Mouse (Mus musculus): ENCODE data around the gene Susd6.
A peak's percentile ranks its signal among the peaks of the same experiment; 100 is the strongest.
"Not testable (repeated sequence)": the region's sequence is repeated elsewhere in the genome, so short reads cannot be mapped to it uniquely, and the experiment has no call there.

Gene Susd6

DNA sequence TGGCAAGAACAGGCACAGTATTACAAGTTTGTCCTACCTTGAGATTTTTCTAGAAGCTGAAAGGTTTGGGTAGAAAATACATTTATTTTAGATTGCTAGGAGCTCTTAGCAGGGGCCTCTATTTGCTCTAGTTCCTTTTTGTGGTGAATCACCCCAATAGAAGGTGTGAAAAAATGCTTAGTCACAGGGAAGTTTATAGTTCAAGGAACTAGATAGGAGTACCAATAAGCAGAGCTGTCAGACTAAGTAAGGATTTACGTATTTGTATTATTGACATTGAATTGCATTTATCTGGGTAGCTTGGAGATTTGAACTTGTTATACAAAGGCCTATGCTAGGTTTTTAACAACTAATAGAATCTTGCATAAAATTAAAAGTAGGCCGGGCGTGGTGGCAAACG is 23.6 kb downstream of the Susd6 start:
- DNase-seq: no peak

DNA sequence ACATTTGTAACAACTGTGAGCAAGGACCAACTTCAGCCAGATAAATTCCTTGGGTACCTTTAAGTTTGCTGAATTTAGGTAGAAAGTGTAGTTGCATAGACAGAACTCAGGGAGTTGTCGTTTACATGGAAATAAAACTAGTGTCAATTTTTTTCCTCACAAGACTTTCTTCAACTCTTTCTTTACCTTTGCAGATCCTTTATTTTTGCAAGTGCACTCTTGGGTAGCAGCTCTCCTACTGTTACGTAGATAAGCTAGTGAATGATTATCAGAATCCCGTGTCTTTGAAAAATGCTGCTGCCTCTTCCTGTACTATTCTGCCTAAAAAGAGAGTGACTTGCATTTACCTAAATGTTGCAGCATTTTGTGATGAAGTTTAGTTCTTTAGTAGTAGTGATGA is 24.2 kb downstream of the Susd6 start:
- no peak for DNase-seq

DNA sequence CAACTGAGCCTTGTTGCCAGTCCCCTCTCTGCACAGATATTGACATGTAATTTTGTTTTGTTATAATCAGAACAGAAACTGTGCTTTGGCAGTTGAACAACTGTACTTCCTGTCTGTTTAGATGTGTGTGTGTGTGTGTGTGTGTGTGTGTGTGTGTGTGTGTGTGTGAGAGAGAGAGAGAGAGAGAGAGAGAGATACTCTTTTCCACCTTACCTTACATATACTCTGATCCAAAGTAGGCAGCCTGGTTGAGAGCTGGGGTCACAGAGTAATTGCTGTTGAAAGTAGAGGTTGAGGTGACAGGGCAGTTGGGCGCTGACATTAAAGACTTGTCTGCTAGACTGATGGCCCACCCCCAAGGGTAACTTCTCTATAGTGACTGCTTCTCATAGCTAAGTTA is 25.0 kb downstream of the Susd6 start:
- no peak for DNase-seq

DNA sequence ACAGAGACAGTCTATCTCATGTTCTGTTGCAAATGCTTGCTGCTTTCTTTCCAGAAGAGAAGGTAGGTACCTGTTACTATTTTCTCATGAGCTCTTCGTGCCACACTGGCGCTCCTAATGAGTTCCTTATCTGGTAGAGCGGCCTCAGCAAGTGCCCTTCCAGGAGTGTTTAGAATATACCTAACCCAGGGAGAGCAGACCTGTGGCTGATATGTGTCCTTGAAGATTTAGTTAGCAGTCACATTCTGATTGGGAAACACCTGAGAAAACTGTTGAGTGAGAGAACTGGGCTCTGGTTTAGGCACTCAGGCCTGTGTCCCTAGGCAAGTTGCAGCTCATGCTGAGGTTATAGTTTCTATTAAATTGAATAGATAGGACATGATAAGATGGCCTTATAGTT is 25.6 kb downstream of the Susd6 start:
- no peak for DNase-seq

DNA sequence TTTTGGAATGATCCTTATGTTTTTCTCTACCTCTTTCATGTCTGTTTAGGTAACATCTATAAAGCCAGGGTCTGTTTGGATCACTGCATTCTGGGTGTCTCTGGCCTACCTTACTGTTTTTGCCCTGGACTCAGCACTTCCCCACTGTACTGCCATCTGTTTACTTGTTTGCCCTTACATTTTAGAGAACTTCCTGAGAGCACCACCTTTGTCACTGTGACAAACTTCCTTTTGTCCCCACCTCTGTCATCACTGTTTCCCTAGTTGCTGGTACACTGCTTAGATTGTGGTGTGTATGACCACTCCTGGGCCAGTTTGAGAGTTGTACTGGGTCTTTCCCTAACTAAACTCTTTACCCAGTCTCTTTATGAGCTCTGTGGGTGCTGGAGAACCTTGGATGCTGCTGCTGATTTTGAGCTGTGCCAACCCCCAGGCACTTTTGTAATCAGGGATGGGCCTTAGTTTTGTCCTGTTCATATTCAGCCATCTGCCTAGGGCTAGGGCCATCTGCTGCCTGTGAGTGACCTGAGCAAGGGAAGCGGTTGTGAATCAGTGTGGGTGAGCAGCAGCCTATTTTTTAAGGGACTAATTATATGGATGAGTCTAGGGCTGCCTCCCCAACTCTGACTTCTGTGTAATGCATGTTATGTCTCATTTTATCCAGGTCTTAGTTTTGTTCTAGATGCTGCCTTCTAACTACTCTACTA is 26.2 kb downstream of the Susd6 start:
- no peak for DNase-seq

DNA sequence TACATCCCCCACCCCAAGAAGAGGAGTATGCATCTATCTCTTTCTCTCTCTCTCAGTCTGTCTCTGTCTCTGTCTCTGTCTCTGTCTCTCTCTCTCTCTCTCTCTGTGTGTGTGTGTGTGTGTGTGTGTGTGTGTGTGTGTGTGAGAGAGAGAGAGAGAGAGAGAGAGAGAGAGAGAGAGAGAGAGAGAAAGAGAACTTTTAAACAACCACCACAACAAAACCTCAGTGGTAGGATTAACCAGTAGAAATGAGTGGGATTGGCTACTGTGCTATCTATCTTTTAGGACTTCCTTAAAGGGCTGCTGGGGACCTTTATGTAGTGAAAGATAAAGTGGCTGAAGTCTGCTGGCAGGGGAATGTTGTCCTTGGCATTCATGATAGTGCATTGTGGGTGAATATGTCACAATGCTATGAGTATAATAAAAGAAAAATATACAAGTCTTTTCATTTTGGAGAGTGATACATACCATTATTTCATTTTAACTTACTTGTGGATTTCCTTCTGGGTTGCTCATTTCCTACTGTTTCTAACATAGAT is 27.5 kb downstream of the Susd6 start:
- no peak for DNase-seq

DNA sequence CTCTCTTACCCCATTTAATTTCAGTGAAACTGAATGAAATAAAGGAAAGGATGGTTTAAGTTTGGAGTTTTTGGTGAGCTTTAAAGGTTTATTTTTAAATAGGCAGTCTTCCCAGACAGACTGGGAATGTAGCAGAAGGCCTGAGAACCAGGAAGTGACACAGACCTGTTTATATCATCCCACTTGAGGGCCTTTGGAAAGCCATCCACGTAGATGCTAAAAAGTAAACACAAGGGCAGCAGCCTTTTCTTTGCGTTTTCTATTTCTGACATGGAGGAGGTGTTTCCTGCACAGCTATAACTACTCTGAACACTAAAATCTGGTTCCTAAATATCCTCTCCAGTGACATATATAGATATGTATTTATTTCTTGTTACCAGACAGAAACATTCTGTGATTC is 28.7 kb downstream of the Susd6 start:
- DNase-seq: not testable (repeated sequence)

DNA sequence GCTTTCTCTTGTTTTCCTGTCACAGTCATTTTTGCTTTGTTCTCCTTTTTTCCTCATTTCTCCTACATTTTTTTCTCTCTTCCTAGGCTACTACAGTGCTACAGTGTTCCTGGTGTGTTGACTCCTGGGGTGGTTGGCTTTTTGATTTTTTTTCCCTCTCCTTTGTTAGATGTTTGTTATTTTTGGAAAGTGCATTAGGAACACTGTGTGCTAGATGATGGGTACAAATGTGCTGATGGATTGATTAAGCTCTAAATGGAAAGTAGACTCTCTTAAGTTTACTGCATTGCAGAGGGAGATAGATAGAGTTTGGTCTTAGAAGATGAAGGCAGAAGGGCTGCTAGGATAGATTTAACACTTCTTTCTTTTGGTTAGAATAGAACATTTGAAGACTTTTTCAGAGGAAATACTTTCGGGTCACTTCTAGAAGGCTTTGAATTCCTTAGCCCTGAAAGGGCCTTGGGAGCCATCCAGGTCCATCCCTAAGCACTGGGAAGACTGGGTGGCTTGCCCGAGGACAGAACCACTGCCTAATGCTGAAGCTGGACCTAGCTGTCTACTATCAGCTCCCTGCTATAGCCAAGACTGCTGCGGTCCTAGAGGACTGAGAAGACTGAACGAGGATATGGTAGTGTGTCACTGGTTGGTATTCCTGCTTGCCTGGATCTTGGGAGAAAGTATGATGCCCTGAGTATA is 31.1 kb downstream of the Susd6 start:
- DNase-seq: no peak

DNA sequence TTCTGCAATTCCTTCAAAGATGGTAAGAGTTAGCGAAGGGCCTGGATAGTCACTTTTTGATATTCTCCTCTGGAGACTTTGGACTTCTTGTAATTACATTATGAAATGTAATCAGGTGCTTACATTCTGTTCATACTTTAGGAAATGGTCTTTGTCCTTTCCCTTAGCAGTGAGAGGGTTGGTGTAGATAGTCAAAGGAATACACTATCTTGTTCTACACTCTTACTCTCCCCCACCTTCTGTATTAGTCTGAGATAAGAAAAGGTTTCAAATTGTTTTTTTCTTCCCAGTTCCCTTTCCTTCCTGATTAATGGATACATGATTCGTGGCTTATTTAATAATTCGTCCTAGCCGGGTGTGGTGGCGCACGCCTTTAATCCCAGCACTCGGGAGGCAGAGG is 32.2 kb downstream of the Susd6 start:
- DNase-seq: no peak

DNA sequence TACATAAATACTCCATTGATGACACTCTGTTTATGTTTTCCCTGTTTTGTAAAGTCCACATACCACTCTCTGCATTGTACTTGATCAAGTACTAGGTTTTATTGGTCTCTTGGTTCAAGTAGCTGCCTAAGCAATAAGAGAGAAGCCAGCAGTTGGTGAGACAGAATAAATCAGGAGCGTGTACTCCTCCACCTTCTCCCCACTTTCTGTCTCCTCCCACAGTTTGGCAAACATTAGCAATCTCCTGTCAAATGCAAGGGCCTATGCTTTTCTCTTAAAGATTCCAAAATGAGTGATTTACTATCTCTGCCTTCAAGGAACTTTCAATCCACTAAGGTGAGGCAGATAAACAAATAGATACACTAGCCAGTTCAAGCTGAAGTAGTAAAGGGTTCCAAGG is 33.9 kb downstream of the Susd6 start:
- no peak for DNase-seq

DNA sequence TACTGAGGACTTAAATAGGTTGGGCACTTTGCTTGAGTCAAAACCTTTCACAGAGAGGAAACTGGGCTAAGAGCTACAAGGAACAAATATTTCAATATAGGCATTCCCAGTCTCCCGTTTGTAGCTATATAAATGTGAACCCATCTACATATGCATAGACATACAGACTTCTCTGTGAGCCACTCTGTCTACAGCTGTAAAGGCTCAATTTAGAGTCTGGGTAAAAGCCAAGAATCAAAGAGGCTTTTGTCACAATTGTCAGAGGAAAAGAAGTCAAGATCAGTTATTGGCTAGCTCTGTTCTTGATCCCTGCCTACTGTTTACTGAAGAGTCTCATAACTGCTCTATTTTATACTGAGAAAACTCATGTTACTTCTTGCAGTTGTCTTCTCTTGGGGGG is 36.1 kb downstream of the Susd6 start:
- DNase-seq: no peak

DNA sequence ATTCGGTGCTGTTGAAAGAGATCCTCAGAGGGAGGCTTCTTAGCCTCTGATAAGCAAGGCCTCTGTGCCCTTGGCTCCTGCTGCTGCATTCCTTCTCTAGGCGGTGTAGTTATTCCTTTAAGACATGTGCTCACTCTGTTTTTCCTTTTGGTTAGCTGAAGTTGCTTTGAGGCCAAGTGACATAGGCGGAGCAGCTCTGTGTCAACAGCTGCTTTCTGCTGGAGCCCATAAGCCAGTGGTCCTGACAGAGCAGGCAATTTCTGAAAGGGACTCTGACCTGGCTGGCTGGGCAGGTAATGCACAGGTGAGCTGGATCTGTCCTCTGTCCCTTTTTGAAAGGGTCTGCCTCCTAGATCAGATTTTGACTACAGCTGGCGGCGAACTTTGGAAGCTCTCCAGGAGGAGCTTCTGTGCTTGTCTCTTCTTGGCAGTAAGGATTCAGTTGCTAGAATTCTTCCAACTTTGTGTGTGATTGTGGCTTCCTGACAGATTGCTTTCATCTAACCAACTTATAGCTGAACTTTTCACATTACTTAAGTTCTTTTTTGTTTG is 37.2 kb downstream of the Susd6 start:
- peak; percentile 50 for DNase-seq

DNA sequence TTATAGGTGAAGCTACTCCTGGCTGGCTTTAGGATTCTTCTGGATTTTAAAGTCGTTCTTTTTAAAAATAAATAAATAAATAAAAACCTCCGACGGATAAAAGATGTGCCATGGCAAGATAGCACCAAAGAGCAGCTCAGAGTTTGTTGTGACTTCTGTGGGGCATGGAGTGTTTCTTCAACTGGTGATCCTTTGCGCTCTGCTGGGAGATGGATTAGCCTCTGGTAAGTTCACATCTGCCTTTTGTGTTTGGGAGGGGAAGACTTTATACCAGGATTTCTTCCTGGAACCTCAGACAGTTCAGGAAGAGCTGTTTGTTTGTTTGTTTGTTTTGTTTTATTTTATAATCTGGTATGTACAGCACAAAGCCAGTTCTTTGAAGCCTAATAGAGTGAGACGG is 37.7 kb downstream of the Susd6 start:
- no peak for DNase-seq

DNA sequence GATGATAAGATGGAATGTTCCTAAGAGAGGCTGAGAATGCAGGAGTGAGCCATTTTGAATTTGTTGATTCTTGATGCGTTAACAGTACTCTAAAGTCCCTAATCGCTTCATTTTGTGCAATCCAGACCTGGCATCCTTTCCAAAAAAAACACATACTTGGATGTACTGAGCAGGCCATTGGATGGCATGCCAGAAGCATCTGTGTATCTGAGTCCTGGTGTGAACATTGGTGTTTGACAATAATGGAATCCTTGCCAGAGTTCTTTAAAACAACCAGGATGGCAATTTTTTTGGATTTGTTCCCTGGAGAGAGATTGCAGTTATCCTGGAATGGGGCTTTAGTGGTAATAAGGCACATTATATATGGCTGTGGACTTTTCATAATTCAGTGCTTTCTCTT is 38.6 kb downstream of the Susd6 start:
- DNase-seq: no peak

DNA sequence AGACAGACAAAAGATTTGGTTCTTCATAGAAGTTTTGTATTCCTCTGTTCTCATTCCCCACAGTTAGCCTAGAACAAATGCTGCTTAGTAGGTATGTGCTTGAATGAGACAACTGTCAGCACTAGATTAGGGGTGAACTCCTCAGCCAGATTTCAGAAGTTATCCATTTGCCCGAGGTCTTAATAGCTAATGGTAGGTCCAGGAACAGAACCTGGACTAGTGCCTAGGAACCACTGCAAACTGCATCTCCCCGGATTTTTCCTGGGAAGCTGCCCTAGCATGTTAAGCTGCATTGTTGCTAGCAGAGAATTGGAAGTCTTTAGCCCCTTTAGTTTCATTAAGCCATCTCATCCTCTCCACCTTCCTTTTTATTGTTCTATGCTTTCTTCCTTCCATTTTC is 39.9 kb downstream of the Susd6 start:
- DNase-seq: peak; percentile 75

DNA sequence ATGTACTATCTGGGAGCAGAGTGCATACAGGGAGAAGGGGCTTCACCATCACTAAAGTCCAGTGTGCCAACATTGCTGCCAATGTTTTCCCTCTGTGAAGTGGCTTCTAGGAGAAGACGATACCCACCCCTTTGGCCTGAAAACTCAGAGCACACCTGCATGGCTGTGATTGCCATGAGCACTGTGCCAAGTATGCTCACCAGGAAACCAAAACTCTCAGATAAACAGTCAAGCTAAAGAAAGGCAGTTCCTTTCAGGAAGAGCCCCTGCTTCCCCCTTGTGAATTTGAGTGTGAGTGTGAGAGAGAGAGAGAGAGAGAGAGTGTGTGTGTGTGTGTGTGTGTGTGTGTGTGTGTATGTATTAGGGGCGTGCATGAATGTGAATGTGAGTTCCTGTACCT is 40.5 kb downstream of the Susd6 start:
- no peak for DNase-seq

DNA sequence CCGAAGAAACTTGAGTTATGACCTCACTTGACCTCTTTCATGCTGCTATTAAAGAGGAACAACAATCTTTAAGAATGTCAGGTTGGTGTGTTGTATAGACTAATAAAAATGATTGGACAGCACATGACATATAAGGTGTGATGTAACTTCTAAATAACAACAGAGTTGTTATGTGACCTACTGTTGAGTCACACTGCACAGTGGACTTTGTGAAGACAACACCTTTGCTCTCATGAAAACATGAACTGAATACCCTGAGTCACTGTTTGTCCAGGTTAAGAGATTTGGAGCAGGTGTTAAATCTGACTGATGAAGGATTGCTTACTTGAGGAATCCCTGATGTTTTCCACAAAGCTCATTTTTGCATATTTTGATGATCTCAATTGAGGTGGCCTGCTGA is 42.0 kb downstream of the Susd6 start:
- DNase-seq: no peak

DNA sequence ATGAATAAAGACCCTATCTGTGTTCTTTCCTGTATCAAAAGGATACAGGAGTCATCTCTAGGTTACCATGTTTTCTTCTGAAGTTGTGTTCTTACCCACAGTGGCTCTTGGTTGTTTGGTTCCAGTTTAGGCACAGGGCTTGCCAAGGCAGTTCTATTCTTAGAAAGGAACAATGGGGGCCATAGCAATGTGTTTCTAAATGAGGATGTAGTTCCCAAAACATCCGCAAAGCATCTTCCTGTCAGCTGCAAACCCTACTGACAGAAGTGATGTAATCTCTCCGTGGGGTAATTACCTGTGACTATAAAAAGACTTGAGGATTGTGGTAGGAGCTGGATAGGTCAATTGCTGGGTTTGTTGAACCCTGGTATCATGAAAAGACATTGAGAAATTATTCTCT is 43.2 kb downstream of the Susd6 start:
- peak; percentile 68 for DNase-seq

DNA sequence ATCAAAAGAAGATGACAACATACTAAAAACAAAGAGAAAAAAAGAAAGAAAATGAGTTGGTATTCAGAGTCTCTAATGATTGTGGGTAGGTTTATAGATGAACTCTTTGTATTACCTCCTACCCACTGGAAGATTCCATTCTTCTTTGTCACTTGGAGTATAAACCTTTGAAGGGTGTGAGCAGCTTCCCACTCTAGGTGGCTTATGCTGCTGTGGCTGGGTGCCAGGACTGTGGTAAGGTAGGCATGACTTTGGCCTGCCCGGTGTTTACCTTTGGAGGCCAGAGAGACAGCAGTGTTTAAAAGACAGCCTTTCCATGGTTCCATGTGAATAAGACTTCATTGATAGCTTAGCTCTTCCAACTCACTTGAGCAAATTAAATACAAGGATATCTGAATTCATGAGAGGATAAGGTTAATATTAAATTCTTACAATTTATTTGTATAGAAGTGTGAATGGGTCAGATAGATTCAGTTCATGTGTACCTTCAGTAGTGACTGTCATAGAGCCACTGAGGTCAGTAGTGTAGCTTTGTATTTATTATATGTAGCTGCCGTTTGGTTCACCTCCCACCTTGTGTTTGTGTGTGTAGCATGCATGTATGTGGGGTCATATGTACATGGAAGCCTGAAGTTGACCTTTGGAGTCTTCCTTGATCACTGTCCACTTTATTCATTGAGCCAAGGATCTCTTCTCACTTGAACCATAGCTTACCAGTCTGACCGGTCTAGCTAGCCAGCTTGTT is 44.0 kb downstream of the Susd6 start:
- DNase-seq: peak; percentile 67

DNA sequence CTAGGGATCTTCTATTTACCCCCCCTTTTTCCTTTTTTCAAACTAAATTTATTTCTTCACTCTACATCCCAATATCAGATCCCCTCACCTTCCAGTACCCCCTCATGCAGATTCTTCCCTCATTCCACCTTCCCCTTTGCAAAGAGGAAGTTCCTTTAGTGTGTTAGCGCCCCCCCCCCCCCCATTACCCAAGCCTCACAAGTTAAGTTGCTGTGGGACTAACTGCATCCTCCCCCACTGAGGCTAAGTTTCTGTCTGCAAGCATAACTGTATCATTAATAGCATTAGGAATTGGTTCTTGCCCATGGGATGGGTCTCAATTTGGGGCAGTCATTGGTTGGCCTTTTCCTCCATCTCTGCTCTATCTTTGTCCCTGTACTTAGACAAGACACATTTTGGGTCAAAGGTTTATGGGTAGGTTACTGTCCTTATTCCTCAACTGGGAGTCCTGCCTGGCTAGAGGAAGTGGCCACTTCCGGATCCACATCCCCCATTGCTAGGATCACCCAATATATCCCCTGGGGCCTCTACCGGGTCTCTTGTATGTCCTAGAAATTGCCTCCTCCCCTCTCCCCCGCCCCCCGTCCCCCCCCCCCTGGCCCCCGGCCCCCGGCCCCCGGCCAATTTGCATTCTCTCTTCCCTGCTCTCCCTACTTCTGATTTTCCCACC is 44.7 kb downstream of the Susd6 start:
- no peak for DNase-seq

DNA sequence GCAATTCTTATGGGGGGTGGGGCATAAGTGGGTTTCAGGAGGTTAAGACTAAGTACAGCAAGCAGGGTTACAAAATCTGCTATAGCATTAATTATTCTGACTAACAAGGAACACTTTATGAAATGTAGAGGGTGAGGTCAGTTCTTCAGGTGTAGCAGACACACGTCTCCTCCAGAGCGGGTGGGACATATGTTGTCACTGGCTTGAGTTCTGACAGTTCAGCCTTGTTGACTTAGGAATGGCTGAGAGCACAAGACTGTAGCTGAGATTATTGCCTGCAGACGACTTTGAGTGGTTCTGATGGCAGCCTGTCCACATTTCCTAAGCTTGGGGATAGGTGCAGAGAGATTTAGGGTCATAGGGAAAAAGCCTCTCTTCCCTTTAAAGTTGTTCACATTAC is 47.3 kb downstream of the Susd6 start:
- DNase-seq: no peak

DNA sequence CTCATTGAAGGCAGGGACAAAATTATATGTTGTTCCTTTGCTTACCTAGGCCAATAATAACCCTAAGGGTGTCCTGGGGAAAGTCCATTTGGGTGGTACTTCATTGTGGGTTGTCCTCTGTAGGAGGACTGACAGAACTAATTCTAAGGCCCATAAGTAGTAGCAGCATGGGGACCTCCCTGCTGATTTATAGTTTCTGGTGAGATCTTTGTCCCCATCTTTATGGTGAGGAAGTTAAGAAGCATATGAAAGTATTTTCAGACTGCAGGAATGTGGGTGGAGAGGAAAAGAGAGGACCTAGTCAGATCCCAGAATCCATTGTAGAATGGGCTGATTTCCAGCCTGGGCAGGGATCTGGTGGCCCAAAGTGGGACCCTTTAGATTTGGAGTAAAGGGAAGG is 48.0 kb downstream of the Susd6 start:
- DNase-seq: no peak

DNA sequence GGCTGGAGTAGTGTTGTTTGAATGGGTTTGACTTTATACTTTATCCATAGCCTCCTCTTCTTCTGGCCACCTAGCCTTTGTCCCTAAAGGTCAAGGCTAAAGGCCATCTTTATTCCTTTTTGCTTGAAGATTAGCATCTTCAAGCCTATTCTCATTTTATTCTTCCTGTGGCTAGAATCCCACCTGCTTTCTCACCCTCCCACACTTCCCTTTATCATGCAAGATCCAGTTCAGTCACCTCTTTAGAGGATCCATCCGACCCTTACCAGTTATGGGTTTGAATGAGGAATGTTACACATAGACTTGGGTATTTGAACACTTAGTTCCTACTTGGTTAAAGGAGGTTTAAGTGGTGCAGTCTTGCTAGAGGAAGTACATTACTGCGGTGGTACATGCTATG is 48.5 kb downstream of the Susd6 start:
- no peak for DNase-seq

All from kidney, adult 9 months (tissue).